Mouse (Mus musculus) kidney, postnatal 0 days (tissue): ENCODE results near the gene AI413582. TPM values are rescaled to one million over a fixed set of nuclear protein-coding genes. Genes with fewer than 3 reads are reported as not detected.

ENCODE experiments used
- ATAC-seq: fragments of 200-750 bp; cut with Nextera tagmentation; replicated peaks from 2 replicates; pipeline ENCODE4 v1.8.0; 2017; ENCODE audit warnings: low read depth, moderate number of reproducible peaks, moderate TSS enrichment, moderate library complexity; ENCODE audit not compliant: low FRiP score
- DNase-seq: peaks from one replicate; pipeline ENCODE4 v3.0.0-alpha.2; 2016; ENCODE audit warnings: low spot score
- H3K27ac ChIP-seq: fragments of 300-500 bp; sonication (generic); 2 replicates; pipeline ENCODE4 v1.5.1; 2014; ENCODE audit warnings: mild to moderate bottlenecking
- H3K27me3 ChIP-seq: fragments of 300-500 bp; sonication (generic); 2 replicates; pipeline ENCODE4 v1.6.1; 2014; ENCODE audit warnings: low read length, mixed read lengths; ENCODE audit not compliant: insufficient read depth
- H3K36me3 ChIP-seq: fragments of 300-500 bp; sonication (generic); 2 replicates; pipeline ENCODE4 v1.6.1; 2014; ENCODE audit warnings: low read length, mixed read lengths; ENCODE audit not compliant: insufficient read depth
- H3K4me1 ChIP-seq: fragments of 300-500 bp; sonication (generic); replicated peaks from 2 replicates; pipeline ENCODE4 v1.6.1; 2014; ENCODE audit warnings: antibody characterized with exemption, low read length, mixed read lengths; ENCODE audit not compliant: insufficient read depth
- H3K4me2 ChIP-seq: fragments of 300-500 bp; sonication (generic); 2 replicates; pipeline ENCODE4 v1.6.1; 2014; ENCODE audit warnings: mild to moderate bottlenecking, low read length, moderate library complexity, mixed read lengths
- H3K4me3 ChIP-seq: fragments of 300-500 bp; sonication (generic); replicated peaks from 2 replicates; pipeline ENCODE4 v1.5.1; 2014; ENCODE audit warnings: low read depth, low read length
- H3K9ac ChIP-seq: fragments of 300-500 bp; sonication (generic); 2 replicates; pipeline ENCODE4 v1.6.1; 2014; ENCODE audit warnings: low read depth, low read length
- H3K9me3 ChIP-seq: fragments of 300-500 bp; sonication (generic); replicated peaks from 2 replicates; pipeline ENCODE4 v1.6.1; 2016; ENCODE audit warnings: low read length, inconsistent platforms, mixed read lengths
- CTCF ChIP-seq: IDR thresholded peaks from 2 replicates; pipeline ENCODE4 v1.5.1; 2016; ENCODE audit warnings: antibody characterized with exemption, low read depth, mild to moderate bottlenecking, moderate library complexity
- WGBS: fragments of 180-500 bp; shearing (Covaris S2); extraction: QIAGEN DNeasy Blood & Tissue Kit; methylation state at CpG from one replicate; pipeline ENCODE4 v1.1.7; 2014; 5-methylcytosine and 5-hydroxymethylcytosine counted together
- polyA plus RNA-seq: library from polyadenylated mRNA; unstranded; fragments of >200 nt; fragmentation: Nextera tagmentation; extraction: Ambion mirVana; gene quantifications from 2 replicates; pipeline ENCODE4 v1.2.1, GENCODE M21; 2015

Gene AI413582
- polyA plus RNA-seq, 1 experiment from 2014 or later: 34.5 TPM

DNA sequence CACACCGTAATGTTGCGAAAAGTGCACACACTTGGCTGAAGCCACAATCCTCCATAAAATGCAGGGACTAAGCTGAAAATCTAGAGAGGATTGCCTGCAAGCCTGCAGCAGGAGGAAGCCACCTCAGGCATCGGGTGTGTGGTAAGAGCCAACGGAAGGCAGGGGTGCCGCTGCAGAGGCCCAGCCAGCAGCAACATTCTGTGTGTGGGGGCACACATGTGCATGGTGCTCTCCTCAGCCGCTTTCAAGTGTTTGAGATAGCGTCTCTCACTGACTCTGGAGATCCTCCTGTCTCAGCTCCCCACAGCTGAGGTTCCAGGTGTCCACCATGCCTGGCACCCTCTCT is 27.0 kb upstream of the AI413582 start:
- H3K27ac ChIP-seq: no peak overlapping the region
- H3K9ac ChIP-seq: no peak overlapping the region
- DNase-seq (no peak), ATAC-seq (no peak)
- H3K4me2 ChIP-seq: no peak overlapping the region
- no peak overlapping the region for H3K4me3 ChIP-seq
- H3K9me3 ChIP-seq: no peaks in the 10 kb centered on the region
- 99% methylated on average over 7 of the region's 7 CpGs for WGBS
- no peaks in the 10 kb centered on the region for H3K27me3 ChIP-seq
- TF ChIP-seq CTCF: no peak
- H3K4me1 ChIP-seq: 0 out of 2 replicates have a peak, but pooled peaks cover 6% of the 10 kb centered on the region
- H3K36me3 ChIP-seq: peaks cover 29% of the 10 kb centered on the region

DNA sequence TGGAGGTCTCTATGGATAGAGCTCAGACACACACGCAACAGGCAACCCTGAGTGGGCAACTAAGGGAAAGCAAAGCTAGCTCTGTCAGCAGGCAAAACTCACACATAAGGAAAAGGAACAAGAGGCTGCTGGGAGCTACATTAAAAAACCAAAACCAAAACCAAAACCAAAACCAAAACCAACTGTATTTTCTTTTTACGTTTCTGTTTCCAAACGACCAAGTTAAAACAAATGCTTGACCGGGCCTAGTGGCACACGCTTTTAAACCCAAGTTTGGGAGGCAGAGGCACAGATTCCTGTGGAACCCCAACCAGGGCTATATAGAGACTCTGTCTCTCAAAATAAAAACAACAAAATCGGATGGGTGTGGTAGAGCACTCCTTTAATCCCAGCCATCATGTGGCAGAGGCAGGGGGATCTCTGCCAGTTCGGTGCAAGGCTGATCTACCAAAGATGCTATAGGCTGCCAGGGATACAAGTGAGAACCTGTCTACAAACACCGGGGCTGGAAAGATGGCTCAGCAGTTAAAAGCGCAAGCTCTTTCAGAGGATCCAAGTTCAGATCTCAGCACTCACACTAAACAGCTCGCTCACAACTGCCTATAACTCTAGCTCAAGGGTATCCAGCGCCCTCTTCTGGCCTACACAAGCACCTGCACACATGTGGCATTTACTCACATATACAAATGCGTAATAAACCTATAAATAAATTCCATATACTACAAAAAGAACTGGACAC is 26.4 kb upstream of the AI413582 start:
- WGBS: 87% methylated on average over 12 of the region's 12 CpGs

DNA sequence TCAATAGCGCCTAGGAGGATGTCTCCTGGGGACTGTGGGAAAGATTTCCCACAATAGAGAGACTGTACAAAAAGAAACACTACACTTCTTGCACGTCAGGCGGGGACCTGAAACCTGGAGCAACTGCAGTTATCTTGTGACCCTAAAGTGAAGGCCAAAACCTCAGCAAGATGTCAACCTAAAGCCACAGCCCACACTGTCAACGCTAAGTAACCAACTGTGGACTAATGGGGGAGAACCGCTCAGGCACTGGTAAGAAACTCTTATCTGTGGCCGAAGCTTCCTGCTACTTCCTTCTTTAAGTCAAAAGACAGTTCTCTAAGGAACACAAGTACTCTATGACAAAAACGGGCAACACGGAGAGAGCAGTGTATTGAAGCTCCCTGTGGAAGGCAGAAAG is 22.7 kb upstream of the AI413582 start:
- Histone ChIP-seq H3K9ac (no peak overlapping the region), H3K9me3 (no peaks in the 10 kb centered on the region), H3K4me2 (no peak overlapping the region), H3K4me1 (0 out of 2 replicates have a peak, but pooled peaks cover 4% of the 10 kb centered on the region), H3K27ac (no peak overlapping the region), H3K27me3 (no peaks in the 10 kb centered on the region), H3K36me3 (peaks cover 12% of the 10 kb centered on the region; the same call in 1 of the 2 replicates), H3K4me3 (no peak overlapping the region)
- WGBS: 66% methylated on average over 8 of the region's 8 CpGs
- no peak for ATAC-seq
- TF ChIP-seq CTCF: no peak
- no peak for DNase-seq

More for the DNA sequence above, 26.4 kb upstream of the AI413582 start:
- Histone ChIP-seq H3K27ac (no peak overlapping the region), H3K36me3 (peaks cover 29% of the 10 kb centered on the region), H3K4me2 (no peak overlapping the region), H3K4me3 (no peak overlapping the region), H3K9me3 (no peaks in the 10 kb centered on the region), H3K4me1 (0 out of 2 replicates have a peak, but pooled peaks cover 5% of the 10 kb centered on the region), H3K27me3 (no peaks in the 10 kb centered on the region), H3K9ac (no peak overlapping the region)
- DNase-seq (no peak), ATAC-seq (no peak)
- TF ChIP-seq CTCF: peak; percentile 49

GRCm38 (mm10) chr17:27587252-27587651 is 21.7 kb upstream of the AI413582 start:
- Histone ChIP-seq H3K36me3 (peaks cover 6% of the 10 kb centered on the region; the same call in 1 of the 2 replicates), H3K9ac (no peak overlapping the region), H3K27ac (no peak overlapping the region), H3K4me3 (no peak overlapping the region), H3K4me1 (0 out of 2 replicates have a peak, but pooled peaks cover 4% of the 10 kb centered on the region), H3K9me3 (no peaks in the 10 kb centered on the region), H3K27me3 (no peaks in the 10 kb centered on the region), H3K4me2 (no peak overlapping the region)
- ATAC-seq (0 out of 2 replicates have a peak, but pooled peaks have one; percentile 27), DNase-seq (no peak)
- TF ChIP-seq CTCF: no peak
- 72% methylated on average over 12 of the region's 12 CpGs for WGBS

DNA sequence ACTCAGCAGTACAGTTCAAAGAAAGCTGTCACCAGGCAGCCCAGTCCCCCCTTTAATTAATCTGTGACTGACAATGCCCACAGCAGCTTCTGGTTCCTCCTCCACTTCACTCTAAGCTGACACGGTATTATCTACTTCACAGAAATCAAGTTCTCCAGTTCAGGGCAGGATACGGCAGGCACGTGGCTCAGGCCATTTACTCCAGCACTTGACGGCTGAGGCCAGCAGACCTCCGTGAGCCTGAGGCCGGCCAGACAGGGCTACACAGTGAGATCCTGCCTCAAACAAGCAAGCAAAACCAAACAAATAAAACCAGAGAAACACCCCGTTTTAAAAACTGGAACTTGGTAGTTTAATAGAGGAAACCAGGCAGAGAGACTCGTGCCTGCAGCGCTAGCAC is 21.1 kb upstream of the AI413582 start:
- no peak for ATAC-seq
- peaks cover 6% of the 10 kb centered on the region; the same call in 1 of the 2 replicates for H3K36me3 ChIP-seq
- WGBS: 54% methylated on average over 9 of the region's 9 CpGs

GRCm38 (mm10) chr17:27583185-27583894 is 17.8 kb upstream of the AI413582 start:
- TF ChIP-seq CTCF: no peak
- DNase-seq (no peak), ATAC-seq (no peak)
- no peak overlapping the region for H3K27ac ChIP-seq
- H3K27me3 ChIP-seq: no peaks in the 10 kb centered on the region
- WGBS: 90% methylated on average over 13 of the region's 13 CpGs
- H3K4me1 ChIP-seq: 0 out of 2 replicates have a peak, but pooled peaks cover 4% of the 10 kb centered on the region
- no peaks in the 10 kb centered on the region for H3K9me3 ChIP-seq
- no peak overlapping the region for H3K9ac ChIP-seq
- H3K36me3 ChIP-seq: peaks cover 22% of the 10 kb centered on the region
- H3K4me2 ChIP-seq: no peak overlapping the region
- H3K4me3 ChIP-seq: no peak overlapping the region

More for the DNA sequence above, 21.1 kb upstream of the AI413582 start:
- Histone ChIP-seq H3K4me3 (no peak overlapping the region), H3K9me3 (no peaks in the 10 kb centered on the region), H3K27me3 (no peaks in the 10 kb centered on the region), H3K27ac (no peak overlapping the region), H3K4me2 (no peak overlapping the region), H3K9ac (no peak overlapping the region), H3K4me1 (0 out of 2 replicates have a peak, but pooled peaks cover 4% of the 10 kb centered on the region)
- DNase-seq: no peak
- no peak for TF ChIP-seq CTCF
